Mouse (Mus musculus) lung, postnatal 0 days (tissue): ENCODE measurements around the gene Sec31b. TPM values are rescaled to one million over a fixed set of nuclear protein-coding genes. Genes with fewer than 3 reads are reported as not detected.
A peak's percentile ranks its signal among the peaks of the same experiment; 100 is the strongest.

ENCODE experiments used
- ATAC-seq: fragments of 200-750 bp; cut with Nextera tagmentation; 2 replicates; pipeline ENCODE4 v1.8.0; 2017; ENCODE audit warnings: moderate library complexity
- DNase-seq: peaks from one replicate; pipeline ENCODE4 v3.0.0-alpha.2; 2016; ENCODE audit warnings: low spot score
- H3K27ac ChIP-seq: fragments of 300-500 bp; sonication (generic); 2 replicates; pipeline ENCODE4 v1.5.1; 2014; ENCODE audit warnings: antibody characterized with exemption, mild to moderate bottlenecking, low read length, mixed read lengths
- H3K27me3 ChIP-seq: fragments of 300-500 bp; sonication (generic); replicated peaks from 2 replicates; pipeline ENCODE4 v1.6.1; 2014; ENCODE audit warnings: low read length, mixed read lengths; ENCODE audit not compliant: insufficient read depth
- H3K36me3 ChIP-seq: fragments of 300-500 bp; sonication (generic); 2 replicates; pipeline ENCODE4 v1.6.1; 2014; ENCODE audit warnings: low read length, mixed read lengths; ENCODE audit not compliant: insufficient read depth
- H3K4me1 ChIP-seq: fragments of 300-500 bp; sonication (generic); 2 replicates; pipeline ENCODE4 v1.6.1; 2014; ENCODE audit warnings: antibody characterized with exemption, low read depth, low read length, mixed read lengths; ENCODE audit not compliant: insufficient read depth
- H3K4me2 ChIP-seq: fragments of 300-500 bp; sonication (generic); replicated peaks from 2 replicates; pipeline ENCODE4 v1.6.1; 2014; ENCODE audit warnings: low read depth, mild to moderate bottlenecking, low read length, moderate library complexity, mixed read lengths
- H3K4me3 ChIP-seq: fragments of 300-500 bp; sonication (generic); 2 replicates; pipeline ENCODE4 v1.5.1; 2014; ENCODE audit warnings: low read depth, low read length
- H3K9ac ChIP-seq: fragments of 300-500 bp; sonication (generic); replicated peaks from 2 replicates; pipeline ENCODE4 v1.6.1; 2014; ENCODE audit warnings: low read depth, mild to moderate bottlenecking
- H3K9me3 ChIP-seq: fragments of 300-500 bp; sonication (generic); 2 replicates; pipeline ENCODE4 v1.6.1; 2016; ENCODE audit warnings: low read length, mixed read lengths
- CTCF ChIP-seq: IDR thresholded peaks from 2 replicates; pipeline ENCODE4 v1.5.1; 2016; ENCODE audit warnings: antibody characterized with exemption, mild to moderate bottlenecking
- EP300 ChIP-seq: IDR thresholded peaks from 2 replicates; pipeline ENCODE4 v1.6.1; 2016; ENCODE audit warnings: antibody characterized with exemption, mild to moderate bottlenecking, control low read depth
- WGBS: fragments of 180-500 bp; shearing (Covaris S2); extraction: QIAGEN DNeasy Blood & Tissue Kit; methylation state at CpG from one replicate; pipeline ENCODE4 v1.1.7; 2014; 5-methylcytosine and 5-hydroxymethylcytosine counted together
- polyA plus RNA-seq: library from polyadenylated mRNA; unstranded; fragments of >200 nt; fragmentation: Nextera tagmentation; extraction: Ambion mirVana; gene quantifications from 2 replicates; pipeline ENCODE4 v1.2.1, GENCODE M21; 2015

The Sec31b gene
- polyA plus RNA-seq, 1 experiment from 2014 or later = 0.42 TPM

DNA sequence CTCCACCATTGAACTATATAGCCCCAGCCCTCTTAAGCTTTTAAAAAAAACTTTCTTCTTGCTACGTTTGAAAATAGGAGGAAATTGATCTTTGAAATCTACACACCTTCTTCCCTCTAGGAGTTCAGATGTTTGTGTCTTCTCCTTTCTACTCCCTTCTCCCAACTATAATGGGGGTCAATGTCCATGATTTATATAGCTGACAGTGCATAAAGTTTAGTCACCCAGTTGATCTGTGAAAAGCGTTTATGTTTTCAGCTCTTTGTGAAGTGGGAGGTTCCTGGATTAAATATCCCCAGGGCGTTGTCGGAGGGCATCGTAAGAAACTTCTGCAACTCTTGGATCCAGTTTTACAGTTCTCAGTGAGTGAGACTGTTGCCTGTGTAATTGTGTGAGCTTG, 45.4 kb downstream of the Sec31b start:
- Histone ChIP-seq H3K4me2 (no peak overlapping the region), H3K27ac (no peak overlapping the region), H3K9me3 (no peaks in the 10 kb centered on the region), H3K4me3 (no peak overlapping the region), H3K36me3 (no peaks in the 10 kb centered on the region), H3K27me3 (0 out of 2 replicates have a peak, but pooled peaks cover 2% of the 10 kb centered on the region), H3K4me1 (no peaks in the 10 kb centered on the region), H3K9ac (no peak overlapping the region)
- ATAC-seq (no peak), DNase-seq (no peak)
- 54% methylated on average over 5 of the region's 5 CpGs for WGBS
- no peak for TF ChIP-seq EP300
- TF ChIP-seq CTCF = no peak

DNA sequence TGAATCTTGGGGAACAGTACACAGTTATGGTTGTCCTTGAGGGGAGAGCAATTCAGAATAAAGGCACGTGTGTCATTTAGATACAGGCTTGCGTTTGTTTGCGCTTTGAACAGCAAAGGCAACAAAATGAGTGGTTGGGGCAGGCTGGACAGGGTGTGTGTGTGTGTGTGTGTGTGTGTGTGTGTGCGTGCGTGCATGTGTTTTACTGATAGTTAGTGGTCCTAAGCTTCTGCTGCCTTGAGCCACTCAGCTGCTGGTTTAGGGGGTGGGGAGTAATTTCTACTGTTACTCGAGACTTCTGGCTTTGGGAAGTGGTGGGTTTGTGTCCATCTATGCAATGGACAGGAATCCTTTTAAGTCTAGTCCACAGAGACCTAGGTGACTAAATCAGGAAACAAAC, 46.7 kb downstream of the Sec31b start:
- no peak for ATAC-seq
- Histone ChIP-seq H3K9me3 (no peaks in the 10 kb centered on the region), H3K4me1 (no peaks in the 10 kb centered on the region), H3K27me3 (0 out of 2 replicates have a peak, but pooled peaks cover 2% of the 10 kb centered on the region), H3K9ac (no peak overlapping the region), H3K36me3 (no peaks in the 10 kb centered on the region), H3K4me2 (no peak overlapping the region), H3K27ac (no peak overlapping the region), H3K4me3 (no peak overlapping the region)
- TF ChIP-seq EP300 (no peak), CTCF (no peak)
- 49% methylated on average over 6 of the region's 6 CpGs for WGBS
- no peak for DNase-seq

DNA sequence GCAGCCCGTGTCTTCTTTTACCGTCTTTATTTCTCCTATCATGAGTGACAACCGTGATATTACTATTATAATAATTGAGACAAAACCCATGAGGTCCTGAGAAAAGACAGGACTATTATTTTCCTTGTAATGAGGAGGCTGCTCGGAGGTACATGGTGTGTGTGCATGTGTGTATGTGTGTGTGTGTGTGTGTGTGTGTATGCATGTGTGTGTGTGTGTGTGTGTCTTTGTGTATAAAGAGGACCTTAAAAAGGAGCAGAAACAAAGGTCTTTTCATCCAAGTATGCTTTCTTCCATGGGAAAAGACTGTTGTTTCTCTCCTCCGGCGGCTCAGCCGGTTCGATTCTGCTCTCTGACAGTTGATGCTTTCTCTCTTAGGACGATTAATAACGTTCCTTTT, 48.7 kb downstream of the Sec31b start:
- Histone ChIP-seq H3K9ac (no peak overlapping the region), H3K4me1 (no peaks in the 10 kb centered on the region), H3K27ac (no peak overlapping the region), H3K4me3 (no peak overlapping the region), H3K4me2 (no peak overlapping the region), H3K9me3 (no peaks in the 10 kb centered on the region), H3K27me3 (0 out of 2 replicates have a peak, but pooled peaks cover 2% of the 10 kb centered on the region), H3K36me3 (no peaks in the 10 kb centered on the region)
- WGBS = 78% methylated on average over 10 of the region's 10 CpGs
- no peak for ATAC-seq
- TF ChIP-seq CTCF (no peak), EP300 (no peak)
- no peak for DNase-seq

DNA sequence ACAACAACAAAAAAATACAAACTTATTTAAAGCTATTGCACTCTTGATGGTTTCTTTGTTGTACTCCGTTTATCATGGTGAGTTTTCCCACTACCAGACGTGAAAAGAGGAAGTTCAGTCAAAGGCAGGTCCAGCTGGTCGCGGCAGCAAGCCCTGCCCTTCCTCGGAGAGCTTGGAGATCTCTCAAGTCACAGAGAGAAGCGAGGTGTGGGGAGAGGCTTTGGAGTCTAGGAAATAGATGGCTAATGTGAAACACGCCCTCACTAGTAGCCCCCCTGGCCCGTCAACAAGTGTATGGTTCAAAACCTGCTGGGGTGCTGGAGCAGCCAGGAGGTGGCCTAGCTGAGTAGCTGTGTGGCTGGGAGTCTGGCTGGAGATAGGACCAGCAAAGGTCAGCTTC, 49.2 kb downstream of the Sec31b start:
- H3K27me3 ChIP-seq = 0 out of 2 replicates have a peak, but pooled peaks cover 2% of the 10 kb centered on the region
- ATAC-seq (no peak), DNase-seq (no peak)
- TF ChIP-seq CTCF (no peak), EP300 (no peak)
- H3K4me2 ChIP-seq = no peak overlapping the region
- no peaks in the 10 kb centered on the region for H3K36me3 ChIP-seq
- H3K9me3 ChIP-seq = no peaks in the 10 kb centered on the region
- H3K9ac ChIP-seq = no peak overlapping the region
- no peaks in the 10 kb centered on the region for H3K4me1 ChIP-seq
- 51% methylated on average over 8 of the region's 8 CpGs for WGBS
- no peak overlapping the region for H3K4me3 ChIP-seq
- no peak overlapping the region for H3K27ac ChIP-seq

DNA sequence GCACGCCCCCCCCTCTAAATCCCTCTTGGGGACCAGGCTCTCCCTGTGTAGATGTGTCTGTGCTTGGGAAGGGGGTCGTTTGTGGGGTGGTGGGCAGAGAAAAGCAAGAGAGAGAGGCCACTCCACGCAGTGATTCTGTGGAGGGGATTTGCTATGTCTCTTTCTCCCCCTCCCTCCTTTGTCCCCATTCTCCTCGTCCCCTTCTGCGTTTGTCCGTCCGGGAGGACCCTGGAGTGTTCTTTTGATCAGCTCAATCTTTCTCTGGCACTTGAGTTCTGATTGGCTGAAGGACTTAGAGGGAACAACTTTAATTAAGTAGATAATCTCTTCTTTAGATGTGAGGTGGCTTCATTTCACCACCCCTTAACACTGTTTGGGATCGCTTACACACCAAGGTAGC, 52.5 kb downstream of the Sec31b start, which contains the start of gene Wnt8b:
Gene Wnt8b, plus strand, starts transcription at position 345 of the 400 bp plus-strand sequence.
- ATAC-seq (no peak), DNase-seq (no peak)
- Histone ChIP-seq H3K9me3 (no peaks in the 10 kb centered on the region), H3K4me2 (no peak within 1 kb of the TSS), H3K36me3 (no peaks in the 10 kb centered on the region), H3K27ac (no peak within 1 kb of the TSS), H3K9ac (no peak within 1 kb of the TSS), H3K27me3 (0 out of 2 replicates have a peak, but pooled peaks cover 2% of the 10 kb centered on the region), H3K4me3 (no peak within 1 kb of the TSS), H3K4me1 (no peaks in the 10 kb centered on the region)
- 32% methylated on average over 8 of the region's 8 CpGs for WGBS
- no peak for TF ChIP-seq CTCF
- TF ChIP-seq EP300 = no peak

DNA sequence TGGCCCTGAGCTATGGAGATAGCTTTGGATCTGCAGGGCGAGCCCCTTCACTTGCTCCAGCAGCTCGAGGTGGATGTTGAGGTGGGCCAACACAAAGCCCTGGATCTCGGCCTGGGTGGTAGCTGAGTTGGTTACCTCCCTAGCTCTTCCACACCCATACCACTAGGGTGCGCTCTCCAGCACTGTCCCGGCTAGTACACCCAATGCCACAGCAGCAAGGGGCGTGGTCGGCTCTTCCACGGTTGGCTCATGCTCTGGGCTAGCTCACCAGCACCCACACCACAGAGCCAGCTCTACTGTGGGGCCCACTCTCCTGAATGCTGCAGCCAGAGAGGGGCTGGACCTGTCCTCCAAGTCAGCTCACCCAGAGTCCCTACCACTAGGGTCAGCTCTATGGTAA, 58.4 kb downstream of the Sec31b start:
- no peaks in the 10 kb centered on the region for H3K27me3 ChIP-seq
- peak; percentile 70 for DNase-seq
- peak; percentile 52 for ATAC-seq
- no peaks in the 10 kb centered on the region for H3K36me3 ChIP-seq
- TF ChIP-seq EP300 = no peak
- peak; percentile 78 for TF ChIP-seq CTCF
- no peaks in the 10 kb centered on the region for H3K4me1 ChIP-seq
- 12% methylated on average over 8 of the region's 8 CpGs for WGBS
- no peaks in the 10 kb centered on the region for H3K9me3 ChIP-seq
- H3K9ac ChIP-seq = no peak overlapping the region
- no peak overlapping the region for H3K4me3 ChIP-seq
- no peak overlapping the region for H3K27ac ChIP-seq
- H3K4me2 ChIP-seq = no peak overlapping the region

DNA sequence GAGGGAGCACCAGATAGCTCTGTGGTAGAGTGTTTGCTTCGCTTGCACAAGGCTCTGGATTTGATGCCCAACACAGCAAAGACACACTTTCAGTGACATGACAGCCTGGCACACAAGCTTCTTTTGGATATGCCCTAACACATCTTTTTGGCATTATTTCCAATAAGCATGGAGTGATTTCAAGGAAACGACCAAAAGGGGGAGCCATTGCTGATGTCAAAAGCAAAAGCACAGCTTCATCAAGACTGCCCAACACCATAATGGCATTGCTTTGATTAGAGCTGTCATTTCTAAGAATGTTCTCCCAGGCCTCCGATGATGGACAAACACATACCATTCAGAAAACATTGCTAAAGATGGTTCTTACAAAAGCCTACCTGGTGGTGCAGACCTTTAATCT, 69.1 kb downstream of the Sec31b start:
- H3K27ac ChIP-seq = no peak overlapping the region
- DNase-seq = peak; percentile 14

More for the DNA sequence above, 69.1 kb downstream of the Sec31b start:
- Histone ChIP-seq H3K9ac (no peak overlapping the region), H3K27me3 (no peaks in the 10 kb centered on the region), H3K4me2 (no peak overlapping the region), H3K36me3 (no peaks in the 10 kb centered on the region), H3K9me3 (no peaks in the 10 kb centered on the region), H3K4me1 (no peaks in the 10 kb centered on the region), H3K4me3 (no peak overlapping the region)
- no peak for TF ChIP-seq EP300
- TF ChIP-seq CTCF = peak; percentile 51
- ATAC-seq = no peak
- 49% methylated on average over 3 of the region's 3 CpGs for WGBS
